Mouse (Mus musculus): Measurements from ENCODE around the gene Plxnb1. TPM values are rescaled to one million over a fixed set of nuclear protein-coding genes. Genes with fewer than 3 reads are reported as not detected.
A peak's percentile ranks its signal among the peaks of the same experiment; 100 is the strongest.

The Plxnb1 gene
- 27.3 and 28.3 TPM in 2 replicates for polyA plus RNA-seq (2014; fragmentation: Nextera tagmentation; extraction: Ambion mirVana)

DNA sequence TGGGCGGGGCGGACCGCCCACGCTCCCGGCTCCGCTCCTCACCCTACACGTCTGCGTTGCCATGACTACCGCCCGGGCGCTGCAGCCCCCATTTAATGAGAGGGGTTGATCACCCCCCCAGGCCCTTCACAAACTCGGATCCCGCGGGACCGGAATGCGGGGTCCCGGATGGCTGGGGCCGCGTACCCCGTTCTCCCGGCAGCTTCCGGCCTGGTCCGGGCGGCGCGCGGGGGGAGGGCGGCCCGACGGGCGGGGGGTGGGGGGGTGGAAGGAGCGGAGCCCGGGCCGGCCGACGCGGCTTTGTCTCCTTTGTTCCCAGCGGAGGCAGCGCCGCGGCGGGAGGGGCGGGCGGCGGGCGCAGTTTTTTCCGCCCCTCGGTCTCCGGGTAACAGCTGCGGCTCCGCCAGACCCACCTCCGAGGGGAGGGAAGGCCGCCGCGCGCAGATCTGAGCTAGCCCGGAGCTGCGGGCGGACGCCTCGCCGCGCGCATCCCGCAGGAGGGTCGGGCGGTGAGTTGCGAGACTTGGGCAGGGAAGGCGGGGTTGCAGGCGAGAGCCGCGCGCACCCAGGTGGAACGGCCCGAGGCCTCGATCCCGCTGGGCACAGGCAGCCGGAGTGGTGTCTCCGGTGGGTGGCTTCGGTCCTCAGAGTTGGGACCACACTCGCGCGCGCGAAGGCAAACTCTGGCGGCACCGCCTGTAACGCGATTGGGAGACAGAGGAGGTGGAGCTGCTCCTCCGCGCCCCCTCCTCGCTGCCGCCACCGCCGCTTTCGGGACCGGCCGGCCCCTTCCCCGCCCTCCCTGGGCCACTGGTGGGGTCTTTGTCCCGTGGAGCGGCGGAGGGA lies at the start of gene Plxnb1:
Gene Plxnb1, plus strand, starts transcription at position 253 of the 846 bp plus-strand sequence.
- Histone ChIP-seq H3K4me3 (ENCODE audit: low read depth, low read length) (peak within 1 kb of the TSS; percentile 70), H3K9ac (ENCODE audit: low read length) (peak within 1 kb of the TSS; percentile 97), H3K4me1 (replicated peaks; ENCODE audit: control insufficient read depth, insufficient read depth, low read length) (peaks cover 34% of the 10 kb centered on the region), H3K27ac (ENCODE audit: low read depth, low read length) (peak within 1 kb of the TSS; percentile 100), H3K36me3 (ENCODE audit: control insufficient read depth, insufficient read depth, low read length) (no peaks in the 10 kb centered on the region; the same call in 1 of the 2 replicates), H3K27me3 (ENCODE audit: control insufficient read depth, insufficient read depth, low read length) (no peaks in the 10 kb centered on the region), H3K4me2 (ENCODE audit: low read depth, low read length, severe bottlenecking) (peak within 1 kb of the TSS; percentile 53), H3K9me3 (ENCODE audit: control insufficient read depth, low read length) (no peaks in the 10 kb centered on the region)
- WGBS = under 1% methylated on average over 86 of the region's 102 CpGs
- ATAC-seq (replicated peaks; ENCODE audit: low FRiP score) = peak; percentile 77
- peak; percentile 92 for DNase-seq (ENCODE audit: low spot score)

DNA sequence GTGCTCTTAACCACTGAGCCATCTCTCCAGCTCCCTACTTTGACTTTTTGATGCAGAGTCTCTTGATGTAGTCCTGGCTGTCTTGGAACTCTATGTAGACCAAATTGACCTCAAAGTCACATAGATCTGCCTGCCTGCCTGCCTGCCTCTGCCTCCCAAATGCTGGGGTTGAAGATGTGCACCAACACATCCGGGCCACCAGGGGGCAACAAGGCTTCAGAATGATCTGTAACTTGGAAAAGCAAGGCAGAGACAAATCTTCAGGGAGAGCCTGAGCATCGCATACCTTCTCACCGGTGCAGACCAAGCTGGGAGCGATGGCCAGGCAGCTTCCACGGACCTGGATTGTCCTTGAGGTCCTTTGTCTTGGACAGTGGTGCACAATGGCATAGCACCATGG lies 48.9 kb upstream of the Plxnb1 start:
- no peaks in the 10 kb centered on the region for H3K27me3 ChIP-seq (ENCODE audit: control insufficient read depth, insufficient read depth, low read length)
- H3K4me2 ChIP-seq (ENCODE audit: low read depth, low read length, severe bottlenecking) = no peak overlapping the region
- H3K4me1 ChIP-seq (replicated peaks; ENCODE audit: control insufficient read depth, insufficient read depth, low read length) = no peaks in the 10 kb centered on the region
- DNase-seq (ENCODE audit: low spot score) (peak; percentile 70), ATAC-seq (replicated peaks; ENCODE audit: low FRiP score) (no peak)
- H3K27ac ChIP-seq (ENCODE audit: low read depth, low read length) = no peak overlapping the region
- WGBS = 37% methylated on average over 5 of the region's 5 CpGs
- H3K36me3 ChIP-seq (ENCODE audit: control insufficient read depth, insufficient read depth, low read length) = no peaks in the 10 kb centered on the region
- no peaks in the 10 kb centered on the region for H3K9me3 ChIP-seq (ENCODE audit: control insufficient read depth, low read length)
- H3K9ac ChIP-seq (ENCODE audit: low read length) = no peak overlapping the region
- no peak overlapping the region for H3K4me3 ChIP-seq (ENCODE audit: low read depth, low read length)

- no peak overlapping the region for H3K4me2 ChIP-seq (ENCODE audit: low read depth, low read length, severe bottlenecking)
- DNase-seq (ENCODE audit: low spot score) (no peak), ATAC-seq (replicated peaks; ENCODE audit: low FRiP score) (no peak)
- H3K36me3 ChIP-seq (ENCODE audit: control insufficient read depth, insufficient read depth, low read length) = no peaks in the 10 kb centered on the region
- no peaks in the 10 kb centered on the region for H3K27me3 ChIP-seq (ENCODE audit: control insufficient read depth, insufficient read depth, low read length)
- 0 out of 2 replicates have a peak, but pooled peaks cover under 1% of the 10 kb centered on the region for H3K4me1 ChIP-seq (replicated peaks; ENCODE audit: control insufficient read depth, insufficient read depth, low read length)
- H3K27ac ChIP-seq (ENCODE audit: low read depth, low read length) = no peak overlapping the region
- no peak overlapping the region for H3K4me3 ChIP-seq (ENCODE audit: low read depth, low read length)
- H3K9ac ChIP-seq (ENCODE audit: low read length) = no peak overlapping the region
- H3K9me3 ChIP-seq (ENCODE audit: control insufficient read depth, low read length) = no peaks in the 10 kb centered on the region
- 79% methylated on average over 7 of the region's 7 CpGs for WGBS
Measured at GRCm38 (mm10) chr9:109049316-109049715, 45.9 kb upstream of the Plxnb1 start.

- no peak for ATAC-seq (replicated peaks; ENCODE audit: low FRiP score)
- 84% methylated on average over 9 of the region's 9 CpGs for WGBS
- no peak overlapping the region for H3K9ac ChIP-seq (ENCODE audit: low read length)
- H3K9me3 ChIP-seq (ENCODE audit: control insufficient read depth, low read length) = no peaks in the 10 kb centered on the region
- no peak for DNase-seq (ENCODE audit: low spot score)
- H3K36me3 ChIP-seq (ENCODE audit: control insufficient read depth, insufficient read depth, low read length) = no peaks in the 10 kb centered on the region
- no peak overlapping the region for H3K27ac ChIP-seq (ENCODE audit: low read depth, low read length)
- H3K4me1 ChIP-seq (replicated peaks; ENCODE audit: control insufficient read depth, insufficient read depth, low read length) = 0 out of 2 replicates have a peak, but pooled peaks cover 5% of the 10 kb centered on the region
- no peak overlapping the region for H3K4me2 ChIP-seq (ENCODE audit: low read depth, low read length, severe bottlenecking)
- H3K27me3 ChIP-seq (ENCODE audit: control insufficient read depth, insufficient read depth, low read length) = no peaks in the 10 kb centered on the region
- H3K4me3 ChIP-seq (ENCODE audit: low read depth, low read length) = no peak overlapping the region
Measured at GRCm38 (mm10) chr9:109049996-109050673, 45.1 kb upstream of the Plxnb1 start.

DNA sequence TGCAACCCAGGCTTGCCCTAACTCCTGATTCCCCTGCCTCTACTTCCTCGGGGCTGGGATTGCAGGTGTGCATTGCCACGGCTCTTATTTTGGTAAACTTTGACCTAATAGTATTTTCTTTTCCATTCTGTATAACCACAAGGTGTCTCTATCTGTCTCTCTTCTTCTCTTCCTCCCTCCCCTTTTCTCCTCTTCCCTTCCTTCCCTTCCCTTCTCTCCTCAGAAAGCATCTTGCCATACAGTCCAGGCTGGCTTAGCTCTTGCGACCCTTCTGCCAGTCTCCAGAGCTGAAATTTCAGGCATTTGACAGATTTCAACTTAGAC lies 44.6 kb upstream of the Plxnb1 start:
- WGBS = 85% methylated on average over 3 of the region's 3 CpGs
- Histone ChIP-seq H3K9ac (ENCODE audit: low read length) (no peak overlapping the region), H3K27me3 (ENCODE audit: control insufficient read depth, insufficient read depth, low read length) (no peaks in the 10 kb centered on the region), H3K36me3 (ENCODE audit: control insufficient read depth, insufficient read depth, low read length) (no peaks in the 10 kb centered on the region), H3K4me2 (ENCODE audit: low read depth, low read length, severe bottlenecking) (no peak overlapping the region), H3K9me3 (ENCODE audit: control insufficient read depth, low read length) (no peaks in the 10 kb centered on the region), H3K4me1 (replicated peaks; ENCODE audit: control insufficient read depth, insufficient read depth, low read length) (0 out of 2 replicates have a peak, but pooled peaks cover 7% of the 10 kb centered on the region), H3K4me3 (ENCODE audit: low read depth, low read length) (no peak overlapping the region), H3K27ac (ENCODE audit: low read depth, low read length) (no peak overlapping the region)
- ATAC-seq (replicated peaks; ENCODE audit: low FRiP score) (no peak), DNase-seq (ENCODE audit: low spot score) (no peak)

GRCm38 (mm10) chr9:109051011-109051501 lies 44.1 kb upstream of the Plxnb1 start:
- no peaks in the 10 kb centered on the region for H3K36me3 ChIP-seq (ENCODE audit: control insufficient read depth, insufficient read depth, low read length)
- H3K4me3 ChIP-seq (ENCODE audit: low read depth, low read length) = no peak overlapping the region
- no peaks in the 10 kb centered on the region for H3K27me3 ChIP-seq (ENCODE audit: control insufficient read depth, insufficient read depth, low read length)
- DNase-seq (ENCODE audit: low spot score) (no peak), ATAC-seq (replicated peaks; ENCODE audit: low FRiP score) (no peak)
- H3K4me1 ChIP-seq (replicated peaks; ENCODE audit: control insufficient read depth, insufficient read depth, low read length) = 0 out of 2 replicates have a peak, but pooled peaks cover 7% of the 10 kb centered on the region
- no peak overlapping the region for H3K9ac ChIP-seq (ENCODE audit: low read length)
- no peak overlapping the region for H3K27ac ChIP-seq (ENCODE audit: low read depth, low read length)
- 92% methylated on average over 13 of the region's 13 CpGs for WGBS
- no peaks in the 10 kb centered on the region for H3K9me3 ChIP-seq (ENCODE audit: control insufficient read depth, low read length)
- H3K4me2 ChIP-seq (ENCODE audit: low read depth, low read length, severe bottlenecking) = no peak overlapping the region

- Histone ChIP-seq H3K4me1 (replicated peaks; ENCODE audit: control insufficient read depth, insufficient read depth, low read length) (0 out of 2 replicates have a peak, but pooled peaks cover 7% of the 10 kb centered on the region), H3K4me3 (ENCODE audit: low read depth, low read length) (no peak overlapping the region), H3K36me3 (ENCODE audit: control insufficient read depth, insufficient read depth, low read length) (no peaks in the 10 kb centered on the region; the same call in 1 of the 2 replicates), H3K4me2 (ENCODE audit: low read depth, low read length, severe bottlenecking) (no peak overlapping the region), H3K27me3 (ENCODE audit: control insufficient read depth, insufficient read depth, low read length) (no peaks in the 10 kb centered on the region), H3K27ac (ENCODE audit: low read depth, low read length) (no peak overlapping the region), H3K9ac (ENCODE audit: low read length) (no peak overlapping the region), H3K9me3 (ENCODE audit: control insufficient read depth, low read length) (no peaks in the 10 kb centered on the region)
- 88% methylated on average over 10 of the region's 10 CpGs for WGBS
- ATAC-seq (replicated peaks; ENCODE audit: low FRiP score) (no peak), DNase-seq (ENCODE audit: low spot score) (no peak)
Measured at GRCm38 (mm10) chr9:109051651-109052489, 43.3 kb upstream of the Plxnb1 start.

Data from forebrain, embryonic 11.5 days (tissue).